Mouse (Mus musculus): ENCODE data around the gene Esrra. TPM values are rescaled to one million over a fixed set of nuclear protein-coding genes. Genes with fewer than 3 reads are reported as not detected.

Esrra gene
- 3.8 and 4.9 TPM in 2 replicates for polyA plus RNA-seq (2015; fragmentation: Nextera tagmentation; extraction: Ambion mirVana)

DNA sequence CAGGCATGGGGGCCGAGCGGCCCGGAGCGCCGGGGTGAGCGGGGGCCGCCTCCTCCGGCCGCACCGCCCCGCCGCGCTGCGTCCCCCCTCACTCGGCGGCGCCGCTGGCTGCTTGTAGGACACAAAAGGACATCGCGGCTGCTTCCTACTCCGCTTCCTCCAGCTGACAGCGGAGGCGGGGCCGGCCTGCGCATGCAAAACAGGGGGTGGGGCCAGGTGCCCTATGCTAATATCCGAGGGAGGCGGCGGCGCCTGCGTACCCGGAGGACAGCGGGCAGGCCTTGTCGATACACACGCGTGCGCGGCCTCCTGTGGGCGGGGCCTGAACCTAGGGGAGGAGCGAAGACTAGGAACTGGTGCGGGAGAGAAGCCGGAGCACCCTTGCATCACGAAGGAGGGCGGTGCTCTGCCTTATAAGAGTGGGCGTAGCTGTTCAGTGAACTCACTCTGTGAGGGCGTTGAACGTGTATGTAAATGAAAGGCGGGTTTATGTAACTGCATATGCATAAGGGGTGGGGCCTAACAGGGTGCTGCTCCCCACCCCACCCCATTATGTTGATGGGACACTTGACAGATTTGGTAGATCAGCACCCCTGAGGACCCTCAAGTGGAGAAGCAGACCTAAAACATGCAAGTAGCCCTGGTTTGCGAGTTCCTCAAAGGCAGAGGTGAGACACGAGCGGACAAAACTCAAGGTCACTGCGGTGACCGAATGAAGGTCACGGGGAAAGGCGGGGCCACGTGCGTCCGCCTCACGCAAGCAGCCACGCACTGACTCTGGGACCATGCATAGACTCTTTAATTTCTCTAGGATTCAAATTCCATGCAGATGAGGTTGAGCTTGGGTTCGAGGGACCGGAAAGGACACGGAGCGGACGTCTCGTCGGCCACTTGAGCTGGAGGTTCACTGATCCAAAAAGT, at the start of gene Esrra:
TSS of gene Esrra (minus strand) at position 167 of the 921 bp plus-strand sequence.
- WGBS (ENCODE audit: insufficient replicate concordance): under 1% methylated on average over 61 of the region's 66 CpGs
- Histone ChIP-seq H3K9ac (peak within 1 kb of the TSS; percentile 86), H3K4me2 (peak within 1 kb of the TSS; percentile 100), H3K36me3 (replicated peaks) (no peaks in the 10 kb centered on the region), H3K9me3 (replicated peaks) (no peaks in the 10 kb centered on the region), H3K27ac (replicated peaks) (peak within 1 kb of the TSS; percentile 88), H3K27me3 (peaks cover 44% of the 10 kb centered on the region), H3K4me1 (replicated peaks) (peaks cover 62% of the 10 kb centered on the region), H3K4me3 (replicated peaks) (peak within 1 kb of the TSS; percentile 84)
- ATAC-seq (ENCODE audit: insufficient read depth): peak; percentile 92

DNA sequence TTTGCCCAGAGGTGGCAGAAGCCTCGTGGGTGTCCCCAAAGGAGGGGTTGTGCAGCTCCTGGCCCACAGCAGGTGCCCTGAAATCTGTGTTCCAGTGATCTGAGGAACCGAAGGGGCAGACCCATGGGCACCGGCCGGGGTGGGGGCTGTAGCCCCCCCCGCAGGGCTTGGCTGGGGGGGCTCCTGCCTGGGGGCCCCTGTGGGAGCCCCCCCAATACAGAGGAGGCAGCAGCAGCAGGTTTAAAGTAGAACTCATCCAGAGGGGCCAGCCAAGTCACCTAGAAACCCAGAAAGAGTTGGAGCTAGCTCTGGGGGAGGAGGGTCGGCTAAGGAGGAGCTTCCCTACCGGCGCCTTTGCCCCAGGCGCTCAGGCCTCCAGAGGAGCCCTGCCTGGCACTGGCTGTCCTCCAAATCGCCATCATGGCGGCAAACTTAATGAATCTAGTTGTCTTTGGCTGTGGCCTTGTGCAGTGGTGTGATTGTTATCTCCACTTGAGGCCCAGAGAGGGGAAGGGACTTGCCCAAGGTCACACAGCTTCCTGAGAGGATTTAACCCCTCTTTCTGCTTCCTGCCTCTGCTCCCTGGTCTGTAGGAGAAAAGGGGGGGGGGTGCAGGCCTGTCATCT, 49.0 kb upstream of the Esrra start:
- Histone ChIP-seq H3K9me3 (replicated peaks) (no peaks in the 10 kb centered on the region), H3K27ac (replicated peaks) (peak overlapping the region; percentile 29; the same call in 1 of the 2 replicates), H3K4me3 (replicated peaks) (peak overlapping the region; percentile 66), H3K4me1 (replicated peaks) (peaks cover 79% of the 10 kb centered on the region), H3K9ac (peak overlapping the region; percentile 75), H3K36me3 (replicated peaks) (peaks cover 4% of the 10 kb centered on the region; the same call in 1 of the 2 replicates), H3K4me2 (peak overlapping the region; percentile 97), H3K27me3 (peaks cover 22% of the 10 kb centered on the region)
- WGBS (ENCODE audit: insufficient replicate concordance): 23% methylated on average over 11 of the region's 11 CpGs
- ATAC-seq (ENCODE audit: insufficient read depth): no peak

- Histone ChIP-seq H3K9ac (peak overlapping the region; percentile 75), H3K9me3 (replicated peaks) (no peaks in the 10 kb centered on the region), H3K27ac (replicated peaks) (0 out of 2 replicates have a peak overlapping the region, but pooled peaks have one; percentile 24), H3K36me3 (replicated peaks) (peaks cover 10% of the 10 kb centered on the region; the same call in 1 of the 2 replicates), H3K4me2 (peak overlapping the region; percentile 97), H3K27me3 (peaks cover 22% of the 10 kb centered on the region), H3K4me1 (replicated peaks) (peaks cover 75% of the 10 kb centered on the region), H3K4me3 (replicated peaks) (peak overlapping the region; percentile 66)
- 2% methylated on average over 55 of the region's 55 CpGs for WGBS (ENCODE audit: insufficient replicate concordance)
- ATAC-seq (ENCODE audit: insufficient read depth): peak; percentile 65
Observed at GRCm38 (mm10) chr19:6969665-6970381, 48.2 kb upstream of the Esrra start.

DNA sequence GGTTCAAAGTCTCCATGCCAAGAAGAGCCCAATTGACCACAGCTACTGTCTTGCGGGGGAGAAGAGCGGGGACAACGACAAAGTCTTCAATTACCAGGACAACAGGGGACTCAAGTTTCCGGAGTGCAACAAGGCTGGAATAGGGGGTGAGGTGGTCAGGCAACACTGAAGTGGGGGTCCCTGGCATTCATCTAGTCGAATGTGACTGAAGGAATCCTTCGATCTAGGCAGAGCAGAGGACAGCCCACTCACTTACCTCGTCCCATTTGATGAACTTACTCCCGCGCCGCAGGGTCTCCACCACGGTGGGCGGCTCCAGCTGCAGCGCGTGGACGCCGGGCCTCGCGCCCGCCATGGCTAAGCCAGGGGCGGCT, 47.7 kb upstream of the Esrra start:
- no peak for ATAC-seq (ENCODE audit: insufficient read depth)
- H3K4me3 ChIP-seq (replicated peaks): peak overlapping the region; percentile 66
- under 1% methylated on average over 20 of the region's 20 CpGs for WGBS (ENCODE audit: insufficient replicate concordance)

GRCm38 (mm10) chr19:6968491-6969271, 47.1 kb upstream of the Esrra start:
- Histone ChIP-seq H3K9me3 (replicated peaks) (no peaks in the 10 kb centered on the region), H3K4me2 (peak overlapping the region; percentile 97), H3K36me3 (replicated peaks) (peaks cover 17% of the 10 kb centered on the region; the same call in 1 of the 2 replicates), H3K4me1 (replicated peaks) (peaks cover 66% of the 10 kb centered on the region), H3K27me3 (peaks cover 22% of the 10 kb centered on the region), H3K9ac (peak overlapping the region; percentile 75), H3K27ac (replicated peaks) (no peak overlapping the region), H3K4me3 (replicated peaks) (peak overlapping the region; percentile 66)
- 7% methylated on average over 15 of the region's 15 CpGs for WGBS (ENCODE audit: insufficient replicate concordance)
- ATAC-seq (ENCODE audit: insufficient read depth): no peak

More for the DNA sequence above, 47.7 kb upstream of the Esrra start:
- no peaks in the 10 kb centered on the region for H3K9me3 ChIP-seq (replicated peaks)
- H3K4me1 ChIP-seq (replicated peaks): peaks cover 70% of the 10 kb centered on the region
- peak overlapping the region; percentile 97 for H3K4me2 ChIP-seq
- peaks cover 22% of the 10 kb centered on the region for H3K27me3 ChIP-seq
- peaks cover 15% of the 10 kb centered on the region; the same call in 1 of the 2 replicates for H3K36me3 ChIP-seq (replicated peaks)
- H3K9ac ChIP-seq: peak overlapping the region; percentile 75
- H3K27ac ChIP-seq (replicated peaks): 0 out of 2 replicates have a peak overlapping the region, but pooled peaks have one; percentile 24

GRCm38 (mm10) chr19:6956461-6956860, 34.8 kb upstream of the Esrra start:
- Histone ChIP-seq H3K4me3 (replicated peaks) (no peak overlapping the region), H3K36me3 (replicated peaks) (peaks cover 33% of the 10 kb centered on the region)
- WGBS (ENCODE audit: insufficient replicate concordance): 62% methylated on average over 10 of the region's 10 CpGs

GRCm38 (mm10) chr19:6955424-6955823, 33.8 kb upstream of the Esrra start:
- 67% methylated on average over 7 of the region's 7 CpGs for WGBS (ENCODE audit: insufficient replicate concordance)
- Histone ChIP-seq H3K27me3 (no peaks in the 10 kb centered on the region), H3K4me1 (replicated peaks) (peaks cover 35% of the 10 kb centered on the region), H3K9ac (no peak overlapping the region), H3K27ac (replicated peaks) (no peak overlapping the region), H3K36me3 (replicated peaks) (peaks cover 33% of the 10 kb centered on the region), H3K4me3 (replicated peaks) (no peak overlapping the region), H3K9me3 (replicated peaks) (no peaks in the 10 kb centered on the region), H3K4me2 (no peak overlapping the region)
- ATAC-seq (ENCODE audit: insufficient read depth): no peak

More at GRCm38 (mm10) chr19:6956461-6956860, 34.8 kb upstream of the Esrra start:
- no peak for ATAC-seq (ENCODE audit: insufficient read depth)
- H3K27me3 ChIP-seq: no peaks in the 10 kb centered on the region
- no peak overlapping the region for H3K9ac ChIP-seq
- no peaks in the 10 kb centered on the region for H3K9me3 ChIP-seq (replicated peaks)
- no peak overlapping the region for H3K4me2 ChIP-seq
- peaks cover 25% of the 10 kb centered on the region for H3K4me1 ChIP-seq (replicated peaks)
- H3K27ac ChIP-seq (replicated peaks): no peak overlapping the region

GRCm38 (mm10) chr19:6954046-6954445, 32.4 kb upstream of the Esrra start:
- H3K36me3 ChIP-seq (replicated peaks): peaks cover 33% of the 10 kb centered on the region
- whole genome bisulfite sequencing (ENCODE audit: insufficient replicate concordance): 69% methylated on average over 9 of the region's 9 CpGs
- H3K4me1 ChIP-seq (replicated peaks): peaks cover 49% of the 10 kb centered on the region
- H3K27ac ChIP-seq (replicated peaks): no peak overlapping the region
- no peak for ATAC-seq (ENCODE audit: insufficient read depth)
- H3K9me3 ChIP-seq (replicated peaks): no peaks in the 10 kb centered on the region
- no peak overlapping the region for H3K4me3 ChIP-seq (replicated peaks)
- no peak overlapping the region for H3K4me2 ChIP-seq
- H3K27me3 ChIP-seq: no peaks in the 10 kb centered on the region
- H3K9ac ChIP-seq: no peak overlapping the region

- peak overlapping the region; percentile 91 for H3K27ac ChIP-seq (replicated peaks)
- H3K4me1 ChIP-seq (replicated peaks): peaks cover 55% of the 10 kb centered on the region
- no peaks in the 10 kb centered on the region for H3K27me3 ChIP-seq
- H3K4me3 ChIP-seq (replicated peaks): peak overlapping the region; percentile 79
- H3K36me3 ChIP-seq (replicated peaks): peaks cover 24% of the 10 kb centered on the region
- 3% methylated on average over 3 of the region's 3 CpGs for WGBS (ENCODE audit: insufficient replicate concordance)
- peak overlapping the region; percentile 73; the same call in 1 of the 2 replicates for H3K9ac ChIP-seq
- ATAC-seq (ENCODE audit: insufficient read depth): no peak
- peak overlapping the region; percentile 98 for H3K4me2 ChIP-seq
- no peaks in the 10 kb centered on the region for H3K9me3 ChIP-seq (replicated peaks)
Observed at GRCm38 (mm10) chr19:6952712-6953037, 31.1 kb upstream of the Esrra start.
